Mouse (Mus musculus) left cerebral cortex, adult 18-20 months (tissue): ENCODE measurements around the gene 6430531B16Rik. TPM values are rescaled to one million over a fixed set of nuclear protein-coding genes. Genes with fewer than 3 reads are reported as not detected.

Experiments used
- DNase-seq, 2 experiments: peaks; one replicate each; pipeline ENCODE4 v3.0.0; 2021 to 2022; ENCODE audit warnings: low spot score in 2 of 2, mixed read lengths in 1 of 2
- microRNA-seq, 2 experiments: library from miRNA; unstranded; fragments of <30 nt; microRNA quantifications; one replicate each; pipeline ENCODE4 v1.2.0; 2021
- total RNA-seq, 2 experiments: library from RNA; stranded (reverse); gene quantifications; 2 replicates each; pipeline ENCODE4 v1.2.3; 2021

The 6430531B16Rik gene
- total RNA-seq, 2 experiments from 2014 or later, result 0.96 to 1.7 TPM

GRCm38 (mm10) chr7:139940476-139941209 lies 37.9 kb downstream of the 6430531B16Rik start:
- no peak for DNase-seq

- DNase-seq, result no peak
Measured at GRCm38 (mm10) chr7:139937810-139938209, 40.7 kb downstream of the 6430531B16Rik start.

DNA sequence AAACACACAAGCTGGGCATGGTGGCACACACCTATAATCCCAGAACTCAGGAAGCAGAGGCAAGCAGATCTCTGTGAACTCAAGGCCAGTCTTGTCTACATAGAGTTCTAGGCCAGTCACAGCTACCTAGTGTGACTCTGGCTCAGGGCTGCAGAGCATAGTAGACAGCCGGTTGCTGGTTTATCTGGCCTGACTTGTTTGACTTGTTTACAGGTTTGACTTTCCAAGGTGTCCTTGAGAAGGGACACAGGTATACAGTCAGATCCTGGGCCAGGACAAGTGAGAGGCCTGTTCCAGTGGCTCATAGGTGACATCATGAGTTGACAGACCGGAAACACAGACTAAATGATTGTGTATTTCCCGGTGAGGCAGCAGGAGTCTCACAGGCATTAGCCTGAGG lies 41.4 kb downstream of the 6430531B16Rik start:
- no peak for DNase-seq

DNA sequence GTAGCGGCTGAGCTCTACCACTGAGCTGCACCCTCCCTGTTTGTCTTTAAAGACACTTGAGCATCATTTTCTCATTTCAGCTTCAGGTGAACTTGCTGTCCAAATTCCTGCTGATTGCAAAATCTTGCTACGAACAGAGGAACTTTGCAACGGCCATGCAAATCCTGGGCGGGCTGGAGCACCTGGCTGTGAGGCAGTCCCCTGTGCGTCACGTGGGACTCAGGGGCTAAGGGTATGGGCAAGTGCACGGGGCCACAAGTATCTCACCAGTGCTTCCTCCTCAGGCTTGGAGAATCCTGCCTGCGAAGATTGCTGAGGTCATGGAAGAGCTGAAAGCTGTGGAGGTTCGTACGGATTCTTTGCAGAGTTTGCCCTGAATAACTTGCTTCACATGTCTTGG lies 41.9 kb downstream of the 6430531B16Rik start:
- DNase-seq, result no peak

DNA sequence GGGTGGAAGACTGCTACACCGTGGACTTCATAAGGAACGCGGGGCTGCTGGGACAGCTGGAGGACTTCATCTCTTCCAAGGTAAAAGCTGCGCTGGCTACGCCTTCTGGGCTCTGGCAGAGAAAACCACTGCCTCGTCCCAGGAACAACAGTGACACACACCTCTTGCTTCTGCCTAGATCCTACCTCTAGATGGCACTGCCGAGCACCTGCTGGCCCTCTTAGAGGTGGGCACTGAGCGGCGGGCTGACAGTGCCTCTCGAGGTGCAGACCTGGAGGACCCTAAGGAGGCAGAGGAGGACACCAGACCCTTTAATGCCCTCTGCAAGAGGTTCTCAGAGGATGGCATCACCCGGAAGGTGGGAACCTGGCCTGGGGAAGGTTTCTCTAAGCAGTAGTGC lies 47.8 kb downstream of the 6430531B16Rik start:
- DNase-seq, result peak; percentile 20 to 53

Small RNA genes within 50 kb of the gene (microRNA-seq; reads per million reads assigned to microRNA genes)
- gene Mir202 (1.2 to 1.3 reads per million in 2 experiments), gene Mir7062 (1.1 to 2.5 reads per million in 2 experiments), gene mmu-mir-7686 (0 to 0.42 reads per million in 2 experiments)

Other genes with a start within 250 kb of the 6430531B16Rik start
- gene Adgra1, start 144.6 kb downstream of the 6430531B16Rik start, total RNA-seq, result 10 to 100 TPM; 57.0 to 71.9 TPM
- gene Kndc1, start 84.1 kb downstream of the 6430531B16Rik start, total RNA-seq, result 10 to 100 TPM; 67.7 to 74.7 TPM
- gene Utf1, start 35.0 kb downstream of the 6430531B16Rik start, total RNA-seq, result not detected
- 1 to 10 TPM; 3.3 TPM for gene Adam8, start 13.8 kb upstream of the 6430531B16Rik start, total RNA-seq
- 10 to 100 TPM; 22.2 to 26.3 TPM for gene Zfp511, start 57.6 kb upstream of the 6430531B16Rik start, total RNA-seq
- 10 to 100 TPM; 34.5 to 36.1 TPM for gene Tubgcp2, start 57.9 kb upstream of the 6430531B16Rik start, total RNA-seq
- not detected for gene Msx3, start 70.3 kb upstream of the 6430531B16Rik start, total RNA-seq
- gene Caly, start 103.8 kb upstream of the 6430531B16Rik start, total RNA-seq, result 100 to 1,000 TPM; 188 to 210 TPM
- not detected for gene Prap1, start 114.6 kb upstream of the 6430531B16Rik start, total RNA-seq
- 10 to 100 TPM; 51.3 to 51.4 TPM for gene Fuom, start 123.7 kb upstream of the 6430531B16Rik start, total RNA-seq
- gene Paox, start 137.0 kb upstream of the 6430531B16Rik start, total RNA-seq, result 1 to 10 TPM; 4.7 to 5.0 TPM
- 10 to 100 TPM; 54.7 to 55.9 TPM for gene Echs1, start 137.7 kb upstream of the 6430531B16Rik start, total RNA-seq
- 10 to 100 TPM; 20.3 to 27.5 TPM for gene Mtg1, start 158.8 kb upstream of the 6430531B16Rik start, total RNA-seq
- 100 to 1,000 TPM; 119 to 120 TPM for gene Sprn, start 176.1 kb upstream of the 6430531B16Rik start, total RNA-seq
- not detected for gene Olfr522, start 186.0 kb upstream of the 6430531B16Rik start, total RNA-seq
- not detected for gene Olfr523, start 194.5 kb upstream of the 6430531B16Rik start, total RNA-seq
- not detected for gene Olfr524, start 227.2 kb upstream of the 6430531B16Rik start, total RNA-seq
- not detected for gene Cd163l1, start 239.5 kb upstream of the 6430531B16Rik start, total RNA-seq